Mouse (Mus musculus) heart, embryonic 16.5 days (tissue): ENCODE data around the gene Sgsh. TPM values are rescaled to one million over a fixed set of nuclear protein-coding genes. Genes with fewer than 3 reads are reported as not detected.

Experiments used
- ATAC-seq: fragments of 200-750 bp; cut with Nextera tagmentation; replicated peaks from 2 replicates; pipeline ENCODE4 v1.8.0; 2017; ENCODE audit warnings: moderate number of reproducible peaks; ENCODE audit not compliant: insufficient read depth, low FRiP score; ENCODE audit errors: extremely low read depth
- H3K27ac ChIP-seq: fragments of 300-500 bp; sonication (generic); 2 replicates; pipeline ENCODE4 v1.5.1; 2014; ENCODE audit warnings: mild to moderate bottlenecking, low read length, control low read depth, moderate library complexity
- H3K27me3 ChIP-seq: fragments of 300-500 bp; sonication (generic); 2 replicates; pipeline ENCODE4 v1.6.1; 2014; ENCODE audit warnings: low read length, mixed read lengths; ENCODE audit not compliant: control insufficient read depth, insufficient read depth
- H3K36me3 ChIP-seq: fragments of 300-500 bp; sonication (generic); 2 replicates; pipeline ENCODE4 v1.6.1; 2014; ENCODE audit not compliant: control insufficient read depth, insufficient read depth
- H3K4me1 ChIP-seq: fragments of 300-500 bp; sonication (generic); 2 replicates; pipeline ENCODE4 v1.6.1; 2014; ENCODE audit warnings: low read length, mixed read lengths; ENCODE audit not compliant: control insufficient read depth, insufficient read depth
- H3K4me2 ChIP-seq: fragments of 300-500 bp; sonication (generic); 2 replicates; pipeline ENCODE4 v1.6.1; 2014; ENCODE audit warnings: low read depth, mild to moderate bottlenecking, control low read depth, low read length
- H3K4me3 ChIP-seq: fragments of 300-500 bp; sonication (generic); 2 replicates; pipeline ENCODE4 v1.5.1; 2014; ENCODE audit warnings: mild to moderate bottlenecking, control low read depth, low read length
- H3K9ac ChIP-seq: fragments of 300-500 bp; sonication (generic); 2 replicates; pipeline ENCODE4 v1.6.1; 2014; ENCODE audit warnings: low read length, control low read depth
- H3K9me3 ChIP-seq: fragments of 300-500 bp; sonication (generic); replicated peaks from 2 replicates; pipeline ENCODE4 v1.6.1; 2016; ENCODE audit warnings: low read length; ENCODE audit not compliant: control insufficient read depth
- WGBS: fragments of 180-500 bp; shearing (Covaris S2); extraction: QIAGEN DNeasy Blood & Tissue Kit; methylation state at CpG from one replicate; pipeline ENCODE4 v1.1.7; 2014; 5-methylcytosine and 5-hydroxymethylcytosine counted together
- polyA plus RNA-seq: library from polyadenylated mRNA; unstranded; fragments of >200 nt; fragmentation: Nextera tagmentation; extraction: Ambion mirVana; gene quantifications from 2 replicates; pipeline ENCODE4 v1.2.1, GENCODE M21; 2015

The Sgsh gene
- 4.7 and 6.1 TPM in 2 replicates for polyA plus RNA-seq

- WGBS = under 1% methylated on average over 37 of the region's 40 CpGs
- Histone ChIP-seq H3K27ac (peak within 1 kb of the TSS; percentile 79), H3K4me3 (peak within 1 kb of the TSS; percentile 74), H3K36me3 (0 out of 2 replicates have a peak, but pooled peaks cover 3% of the 10 kb centered on the region), H3K4me1 (peaks cover 10% of the 10 kb centered on the region), H3K4me2 (peak within 1 kb of the TSS; percentile 89), H3K9ac (peak within 1 kb of the TSS; percentile 73), H3K9me3 (no peaks in the 10 kb centered on the region), H3K27me3 (no peaks in the 10 kb centered on the region)
- ATAC-seq = peak; percentile 94
Measured at GRCm38 (mm10) chr11:119355443-119356385, at the start of gene Sgsh, which contains the start of gene Slc26a11. TSS of gene Sgsh (minus strand) at chr11:119355536. TSS of gene Slc26a11 (plus strand) at chr11:119355557.

- ATAC-seq = no peak
- WGBS = 55% methylated on average over 5 of the region's 5 CpGs
- Histone ChIP-seq H3K4me2 (no peak overlapping the region), H3K36me3 (peaks cover 16% of the 10 kb centered on the region), H3K4me1 (no peaks in the 10 kb centered on the region), H3K27me3 (no peaks in the 10 kb centered on the region), H3K4me3 (no peak overlapping the region), H3K9me3 (no peaks in the 10 kb centered on the region), H3K27ac (no peak overlapping the region), H3K9ac (no peak overlapping the region)
Measured at GRCm38 (mm10) chr11:119404627-119405026, 49.3 kb upstream of the Sgsh start.

GRCm38 (mm10) chr11:119402501-119403160, 47.3 kb upstream of the Sgsh start:
- no peak overlapping the region for H3K27ac ChIP-seq
- 54% methylated on average over 11 of the region's 11 CpGs for WGBS
- no peaks in the 10 kb centered on the region for H3K9me3 ChIP-seq
- no peak overlapping the region for H3K4me3 ChIP-seq
- H3K4me2 ChIP-seq = no peak overlapping the region
- H3K36me3 ChIP-seq = peaks cover 8% of the 10 kb centered on the region
- no peak for ATAC-seq
- H3K9ac ChIP-seq = no peak overlapping the region
- H3K27me3 ChIP-seq = no peaks in the 10 kb centered on the region
- no peaks in the 10 kb centered on the region for H3K4me1 ChIP-seq

- H3K4me1 ChIP-seq = peaks cover 18% of the 10 kb centered on the region
- no peak overlapping the region for H3K9ac ChIP-seq
- no peaks in the 10 kb centered on the region for H3K27me3 ChIP-seq
- H3K9me3 ChIP-seq = no peaks in the 10 kb centered on the region
- no peak overlapping the region for H3K27ac ChIP-seq
- no peak overlapping the region for H3K4me2 ChIP-seq
- WGBS = 84% methylated on average over 7 of the region's 7 CpGs
- H3K4me3 ChIP-seq = no peak overlapping the region
- ATAC-seq = no peak
- H3K36me3 ChIP-seq = no peaks in the 10 kb centered on the region; the same call in none of the 2 replicates
Measured at GRCm38 (mm10) chr11:119396461-119396860, 41.1 kb upstream of the Sgsh start.

- ATAC-seq = no peak
- Histone ChIP-seq H3K4me2 (no peak overlapping the region), H3K36me3 (no peaks in the 10 kb centered on the region; the same call in none of the 2 replicates), H3K4me1 (peaks cover 24% of the 10 kb centered on the region), H3K27me3 (no peaks in the 10 kb centered on the region), H3K27ac (no peak overlapping the region), H3K9ac (no peak overlapping the region), H3K4me3 (no peak overlapping the region), H3K9me3 (no peaks in the 10 kb centered on the region)
- WGBS = 47% methylated on average over 13 of the region's 13 CpGs
Measured at GRCm38 (mm10) chr11:119395931-119396330, 40.6 kb upstream of the Sgsh start.

- Histone ChIP-seq H3K27ac (no peak overlapping the region), H3K9me3 (no peaks in the 10 kb centered on the region), H3K4me2 (no peak overlapping the region), H3K4me3 (no peak overlapping the region), H3K27me3 (no peaks in the 10 kb centered on the region), H3K4me1 (peaks cover 25% of the 10 kb centered on the region), H3K36me3 (no peaks in the 10 kb centered on the region; the same call in none of the 2 replicates), H3K9ac (no peak overlapping the region)
- 48% methylated on average over 7 of the region's 7 CpGs for WGBS
- no peak for ATAC-seq
Measured at GRCm38 (mm10) chr11:119395394-119395793, 40.1 kb upstream of the Sgsh start.

GRCm38 (mm10) chr11:119394210-119394609, 38.9 kb upstream of the Sgsh start:
- no peak for ATAC-seq
- no peaks in the 10 kb centered on the region for H3K27me3 ChIP-seq
- peak overlapping the region; percentile 67; the same call in 1 of the 2 replicates for H3K4me3 ChIP-seq
- H3K36me3 ChIP-seq = no peaks in the 10 kb centered on the region
- H3K4me2 ChIP-seq = peak overlapping the region; percentile 72
- peaks cover 30% of the 10 kb centered on the region for H3K4me1 ChIP-seq
- H3K9ac ChIP-seq = no peak overlapping the region
- WGBS = 66% methylated on average over 6 of the region's 6 CpGs
- no peak overlapping the region for H3K27ac ChIP-seq
- H3K9me3 ChIP-seq = no peaks in the 10 kb centered on the region

- Histone ChIP-seq H3K4me1 (peaks cover 30% of the 10 kb centered on the region), H3K4me2 (peak overlapping the region; percentile 72), H3K9ac (peak overlapping the region; percentile 83), H3K36me3 (no peaks in the 10 kb centered on the region), H3K27ac (peak overlapping the region; percentile 98), H3K27me3 (no peaks in the 10 kb centered on the region), H3K4me3 (peak overlapping the region; percentile 67), H3K9me3 (no peaks in the 10 kb centered on the region)
- 24% methylated on average over 7 of the region's 7 CpGs for WGBS
- ATAC-seq = no peak
Measured at GRCm38 (mm10) chr11:119393483-119393804, 38.1 kb upstream of the Sgsh start.
